9 mouse cellular contexts compared by ENCODE assay signal in the genomic region with DNA sequence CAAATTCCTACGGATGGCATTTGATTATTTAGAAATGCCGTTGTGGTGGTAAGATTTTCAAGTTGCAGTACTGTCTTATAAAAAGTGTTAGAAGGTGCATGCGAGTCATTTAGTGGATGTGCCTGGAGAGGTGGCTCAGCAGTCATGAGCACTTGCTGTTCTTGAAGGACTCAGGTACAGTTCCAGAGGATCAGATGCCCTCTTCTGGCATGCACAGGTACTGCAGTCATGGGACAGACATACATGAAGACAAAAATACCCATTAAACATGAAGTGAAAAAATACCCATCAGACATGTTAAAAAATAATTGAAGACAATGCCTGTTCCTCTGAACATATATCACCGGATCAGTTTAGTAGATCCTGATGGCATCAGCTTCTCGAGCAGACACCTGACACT. TPM values are rescaled to one million over a fixed set of nuclear protein-coding genes. Genes with fewer than 3 reads are reported as not detected.
A peak's percentile ranks its signal among the peaks of the same experiment; 100 is the strongest.
DNase-seq lines count a peak whose midpoint lies in the region; TF ChIP-seq lines count a peak whose summit lies in the region.
"Had no signal": no experiment of that assay in that cellular context is flagged by ENCODE, and none has a peak within 500 bp of the region (broad histone marks: within the 10 kb centered on the region; RNA-seq: fewer than 3 reads in every experiment).

No protein-coding gene starts in this region.

- DNase-seq in heart, adult 11 months, result peak; percentile 57
- DNase-seq in heart, adult 9 months (ENCODE audit: low spot score in 2 of 2), result no peak
- DNase-seq in 3T3-L1 (ENCODE audit: low read depth, low spot score) (peak; percentile 64), R1 (ENCODE audit: low read depth, low spot score) (peak; percentile 66)
- peak; percentile 46 to 78 for DNase-seq in kidney, postnatal 25 days
- peak; percentile 50 for DNase-seq in naive thymus-derived CD4-positive, alpha-beta T cell, adult 2 months (ENCODE audit: low read depth)
- peak; percentile 61 for DNase-seq in thymus, postnatal 25 days

- no peak overlapping the region for H3K27ac ChIP-seq in cortical plate, adult 2 months (ENCODE audit: insufficient read depth, low read length)
- H3K27ac ChIP-seq: embryonic facial prominence, embryonic 12.5 days had no signal

- TF ChIP-seq CTCF in cortical plate, adult 2 months (IDR thresholded peaks at IDR 0.05; ENCODE audit: extremely low read depth, insufficient read depth, low read length), result peak; percentile 55

- no peak overlapping the region for H3K4me3 ChIP-seq in cortical plate, adult 2 months (ENCODE audit: insufficient read depth, low read length)
- H3K4me3 ChIP-seq: embryonic facial prominence, embryonic 12.5 days had no signal

- no peaks in the 10 kb centered on the region for H3K4me1 ChIP-seq in cortical plate, adult 2 months (ENCODE audit: control insufficient read depth, insufficient read depth, low read length)
- H3K4me1 ChIP-seq: embryonic facial prominence, embryonic 12.5 days had no signal

- no peak for TF ChIP-seq POLR2A in cortical plate, adult 2 months (IDR thresholded peaks at IDR 0.05; ENCODE audit: extremely low read depth, insufficient read depth, low read length)

RNA-seq across cellular contexts. Expression of a gene that starts 29.7 kb away (rescaled TPM):
- 64.6 and 69.9 TPM in 2 replicates for polyA plus RNA-seq in cortical plate, adult 2 months (2012; rRNA removed)

Comparison
In these comparisons a context has a peak if more than half of its experiments do, and no peak if none do; other contexts are left out.
1. DNase-seq: peak in heart, adult 11 months (single experiment), 3T3-L1 (single experiment), R1 (single experiment), kidney, postnatal 25 days (2 of 2), naive thymus-derived CD4-positive, alpha-beta T cell, adult 2 months (single experiment) and thymus, postnatal 25 days (single experiment); none in heart, adult 9 months (0 of 2).